In genomic region chr4:134018038-134018778, GRCm38 (mm10) we compare ENCODE assay signal across 10 mouse cellular contexts. TPM values are rescaled to one million over a fixed set of nuclear protein-coding genes. Genes with fewer than 3 reads are reported as not detected.
A peak's percentile ranks its signal among the peaks of the same experiment; 100 is the strongest.
DNase-seq lines count a peak whose midpoint lies in the region; ATAC-seq and TF ChIP-seq lines count a peak whose summit lies in the region.
"Had no signal": no experiment of that assay in that cellular context is flagged by ENCODE, and none has a peak within 500 bp of the region (broad histone marks: within the 10 kb centered on the region; RNA-seq: fewer than 3 reads in every experiment).

No protein-coding gene starts in this region.

- peaks cover 8% of the 10 kb centered on the region; the same call in 1 of the 2 replicates for H3K4me1 ChIP-seq in lung, embryonic 15.5 days
- H3K4me1 ChIP-seq in forebrain, embryonic 13.5 days = peaks cover 44% of the 10 kb centered on the region
- H3K4me1 ChIP-seq in olfactory bulb, adult 2 months (ENCODE audit: control insufficient read depth, insufficient read depth, low read length) = peaks cover 17% of the 10 kb centered on the region
- no peaks in the 10 kb centered on the region for H3K4me1 ChIP-seq in kidney, adult 2 months (ENCODE audit: control insufficient read depth, insufficient read depth, low read length)

- no peak overlapping the region for H3K27ac ChIP-seq in lung, embryonic 15.5 days
- H3K27ac ChIP-seq in forebrain, embryonic 13.5 days = no peak overlapping the region
- no peak overlapping the region for H3K27ac ChIP-seq in olfactory bulb, adult 2 months (ENCODE audit: insufficient read depth, low read depth, low read length)
- no peak overlapping the region for H3K27ac ChIP-seq in kidney, adult 2 months (ENCODE audit: insufficient read depth, low read depth, low read length)

- peak overlapping the region; percentile 26; the same call in 1 of the 2 replicates for H3K4me2 ChIP-seq in lung, embryonic 15.5 days
- H3K4me2 ChIP-seq in forebrain, embryonic 13.5 days = peak overlapping the region; percentile 58

- TF ChIP-seq CTCF in olfactory bulb, adult 2 months (IDR thresholded peaks at IDR 0.05; ENCODE audit: insufficient read depth, low read depth, low read length) = no peak
- TF ChIP-seq CTCF in kidney, adult 2 months (conservative IDR thresholded peaks at IDR 0.05; ENCODE audit: insufficient read depth, insufficient read length, low read depth, low read length) = no peak

- H3K9me3 ChIP-seq in lung, embryonic 15.5 days = no peaks in the 10 kb centered on the region
- H3K9me3 ChIP-seq in forebrain, embryonic 13.5 days (replicated peaks) = no peaks in the 10 kb centered on the region

- H3K4me3 ChIP-seq in lung, embryonic 15.5 days = 0 out of 2 replicates have a peak overlapping the region, but pooled peaks have one; percentile 4
- peak overlapping the region; percentile 30 for H3K4me3 ChIP-seq in forebrain, embryonic 13.5 days
- peak overlapping the region; percentile 19; the same call in 1 of the 2 replicates for H3K4me3 ChIP-seq in olfactory bulb, adult 2 months (ENCODE audit: insufficient read depth, low read depth, low read length)
- no peak overlapping the region for H3K4me3 ChIP-seq in kidney, adult 2 months (ENCODE audit: insufficient read depth, low read depth, low read length)

- peaks cover 58% of the 10 kb centered on the region for H3K27me3 ChIP-seq in lung, embryonic 15.5 days
- peaks cover 41% of the 10 kb centered on the region for H3K27me3 ChIP-seq in forebrain, embryonic 13.5 days
- H3K27me3 ChIP-seq in kidney, adult 2 months (replicated peaks; ENCODE audit: control insufficient read depth, insufficient read depth, low read length) = peaks cover 3% of the 10 kb centered on the region; the same call in 1 of the 2 replicates

- under 1% methylated on average over 46 of the region's 46 CpGs for WGBS in lung, embryonic 15.5 days
- WGBS in forebrain, embryonic 13.5 days = under 1% methylated on average over 44 of the region's 46 CpGs
- 1% methylated on average over 46 of the region's 46 CpGs for WGBS in olfactory bulb, adult 2 months
- WGBS in kidney, adult 2 months = 2% methylated on average over 46 of the region's 46 CpGs

- no peak; the same call in 1 of the 2 replicates for ATAC-seq in lung, embryonic 15.5 days (ENCODE audit: borderline replicate concordance, extremely low read depth, low FRiP score, low TSS enrichment)
- ATAC-seq in forebrain, embryonic 13.5 days = no peak
- ATAC-seq: Patski had no signal

- no peak overlapping the region for H3K9ac ChIP-seq in lung, embryonic 15.5 days
- H3K9ac ChIP-seq in forebrain, embryonic 13.5 days = peak overlapping the region; percentile 30; the same call in 1 of the 2 replicates

- DNase-seq in lung, postnatal 25 days (ENCODE audit: low spot score) = no peak
- DNase-seq in liver = peak; percentile 20
- DNase-seq in ovary, postnatal 10 days (ENCODE audit: low spot score) = no peak
- DNase-seq in thymus, postnatal 0 days (ENCODE audit: low spot score) = no peak
- no peak for DNase-seq in kidney, adult 2 months

- H3K36me3 ChIP-seq in lung, embryonic 15.5 days = no peaks in the 10 kb centered on the region
- no peaks in the 10 kb centered on the region for H3K36me3 ChIP-seq in forebrain, embryonic 13.5 days (ENCODE audit: poor library complexity, severe bottlenecking)
- H3K36me3 ChIP-seq in kidney, adult 2 months (ENCODE audit: control insufficient read depth, insufficient read depth, low read length) = no peaks in the 10 kb centered on the region

- TF ChIP-seq POLR2A in olfactory bulb, adult 2 months (IDR thresholded peaks at IDR 0.05; ENCODE audit: insufficient read depth, low read depth, low read length) = no peak
- TF ChIP-seq POLR2A in kidney, adult 2 months (IDR thresholded peaks at IDR 0.05; ENCODE audit: low read depth, low read length) = no peak

RNA-seq across cellular contexts. Expression of gene Lin28a, which starts 0.4 kb away (rescaled TPM):
- 0.10 and 0.15 TPM in 2 replicates for polyA plus RNA-seq in lung, embryonic 15.5 days (2015; fragmentation: Nextera tagmentation; extraction: Ambion mirVana)
- polyA plus RNA-seq in forebrain, embryonic 13.5 days (2015; fragmentation: Nextera tagmentation; extraction: Ambion mirVana) = 0.15 and 0.34 TPM in 2 replicates
- polyA plus RNA-seq in olfactory bulb, adult 2 months (2012; ENCODE audit: insufficient read depth, insufficient read length, low replicate concordance, missing spikeins) = not detected in 2 replicates
- polyA plus RNA-seq in thymus, postnatal 0 days (2015; fragmentation: Nextera tagmentation; extraction: Ambion mirVana) = 0.04 and 0.13 TPM in 2 replicates
- polyA plus RNA-seq in kidney, adult 2 months (2012; rRNA removed) = not detected in 2 replicates
- polyA plus RNA-seq: large intestine, adult 2 months; Patski had no signal

RNA-seq across cellular contexts. Expression of gene Dhdds, which starts 17.5 kb away (rescaled TPM):
- polyA plus RNA-seq in lung, embryonic 15.5 days (2015; fragmentation: Nextera tagmentation; extraction: Ambion mirVana) = 44.4 and 47.3 TPM in 2 replicates
- polyA plus RNA-seq in forebrain, embryonic 13.5 days (2015; fragmentation: Nextera tagmentation; extraction: Ambion mirVana) = 47.1 and 47.6 TPM in 2 replicates
- polyA plus RNA-seq in olfactory bulb, adult 2 months (2012; ENCODE audit: insufficient read depth, insufficient read length, low replicate concordance, missing spikeins) = 229 TPM in 1 of 2 replicates, not detected in the other
- polyA plus RNA-seq in thymus, postnatal 0 days (2015; fragmentation: Nextera tagmentation; extraction: Ambion mirVana) = 26.2 and 29.8 TPM in 2 replicates
- 32.0 and 37.0 TPM in 2 replicates for polyA plus RNA-seq in kidney, adult 2 months (2012; rRNA removed)

RNA-seq across cellular contexts. Expression of gene Zfp683, which starts 35.4 kb away (rescaled TPM):
- polyA plus RNA-seq in lung, embryonic 15.5 days (2015; fragmentation: Nextera tagmentation; extraction: Ambion mirVana) = not detected in 2 replicates
- polyA plus RNA-seq in forebrain, embryonic 13.5 days (2015; fragmentation: Nextera tagmentation; extraction: Ambion mirVana) = not detected in 2 replicates
- not detected in 2 replicates for polyA plus RNA-seq in olfactory bulb, adult 2 months (2012; ENCODE audit: insufficient read depth, insufficient read length, low replicate concordance, missing spikeins)
- polyA plus RNA-seq in thymus, postnatal 0 days (2015; fragmentation: Nextera tagmentation; extraction: Ambion mirVana) = 0.57 and 0.60 TPM in 2 replicates
- 0.52 and 0.81 TPM in 2 replicates for polyA plus RNA-seq in kidney, adult 2 months (2012; rRNA removed)
- polyA plus RNA-seq: Patski had no signal

RNA-seq across cellular contexts. Expression of gene Crybg2, which starts 42.4 kb away (rescaled TPM):
- 3.0 and 5.6 TPM in 2 replicates for polyA plus RNA-seq in lung, embryonic 15.5 days (2015; fragmentation: Nextera tagmentation; extraction: Ambion mirVana)
- 0.47 and 0.53 TPM in 2 replicates for polyA plus RNA-seq in forebrain, embryonic 13.5 days (2015; fragmentation: Nextera tagmentation; extraction: Ambion mirVana)
- polyA plus RNA-seq in olfactory bulb, adult 2 months (2012; ENCODE audit: insufficient read depth, insufficient read length, low replicate concordance, missing spikeins) = not detected in 2 replicates
- polyA plus RNA-seq in thymus, postnatal 0 days (2015; fragmentation: Nextera tagmentation; extraction: Ambion mirVana) = 6.1 and 6.4 TPM in 2 replicates
- polyA plus RNA-seq in kidney, adult 2 months (2012; rRNA removed) = 0.69 and 1.0 TPM in 2 replicates

RNA-seq across cellular contexts. Expression of gene Hmgn2, which starts 49.8 kb away (rescaled TPM):
- 2,768 and 2,901 TPM in 2 replicates for polyA plus RNA-seq in lung, embryonic 15.5 days (2015; fragmentation: Nextera tagmentation; extraction: Ambion mirVana)
- polyA plus RNA-seq in forebrain, embryonic 13.5 days (2015; fragmentation: Nextera tagmentation; extraction: Ambion mirVana) = 3,166 and 3,367 TPM in 2 replicates
- polyA plus RNA-seq in olfactory bulb, adult 2 months (2012; ENCODE audit: insufficient read depth, insufficient read length, low replicate concordance, missing spikeins) = 327 TPM in 1 of 2 replicates, not detected in the other
- polyA plus RNA-seq in thymus, postnatal 0 days (2015; fragmentation: Nextera tagmentation; extraction: Ambion mirVana) = 2,843 and 2,903 TPM in 2 replicates
- polyA plus RNA-seq in kidney, adult 2 months (2012; rRNA removed) = 12.2 and 21.9 TPM in 2 replicates
